Mouse (Mus musculus) kidney, adult 8-10 months (tissue): Measurements from ENCODE around the gene Wbp2.

Experiments used
- DNase-seq, 2 experiments: peaks; one replicate each; pipeline ENCODE4 v3.0.0; 2022

The Wbp2 gene

DNA sequence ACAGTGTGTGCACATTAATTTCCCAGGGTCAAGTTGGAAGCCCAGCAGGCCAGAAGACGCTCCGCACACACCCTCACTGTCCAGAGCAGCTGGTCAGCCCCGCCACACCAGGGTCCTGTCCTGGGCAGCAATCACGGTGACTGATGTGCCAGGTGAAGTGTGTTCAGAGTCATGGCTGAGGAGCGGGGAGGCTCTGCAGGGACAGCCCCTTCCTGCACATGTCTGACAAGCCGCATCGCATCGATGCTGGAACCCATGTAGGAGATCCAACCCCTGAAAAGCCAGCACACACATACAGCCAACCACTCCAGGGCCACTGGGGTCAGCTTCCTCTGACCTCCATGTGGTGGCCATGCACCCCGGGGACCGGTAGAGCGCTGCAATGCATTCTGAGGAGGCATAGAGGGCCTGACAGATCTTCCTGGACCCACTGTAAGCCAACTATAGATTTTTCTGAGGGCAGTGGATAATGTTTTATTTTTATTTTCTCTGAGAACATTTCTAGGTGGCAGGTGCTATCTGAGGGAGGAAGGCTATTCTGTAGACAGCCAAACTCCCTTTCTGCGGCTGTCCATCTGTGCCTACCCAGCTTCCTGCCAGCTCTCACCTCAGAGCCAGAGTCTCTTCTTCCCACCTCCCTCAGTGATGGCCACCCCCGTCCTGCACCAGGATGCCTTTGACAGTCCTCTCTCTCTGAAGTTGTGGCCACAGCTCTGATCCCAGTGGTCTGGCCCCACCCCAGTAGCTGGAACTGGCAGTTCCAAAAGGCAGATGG lies 25.0 kb downstream of the Wbp2 start:
- DNase-seq, result no peak

DNA sequence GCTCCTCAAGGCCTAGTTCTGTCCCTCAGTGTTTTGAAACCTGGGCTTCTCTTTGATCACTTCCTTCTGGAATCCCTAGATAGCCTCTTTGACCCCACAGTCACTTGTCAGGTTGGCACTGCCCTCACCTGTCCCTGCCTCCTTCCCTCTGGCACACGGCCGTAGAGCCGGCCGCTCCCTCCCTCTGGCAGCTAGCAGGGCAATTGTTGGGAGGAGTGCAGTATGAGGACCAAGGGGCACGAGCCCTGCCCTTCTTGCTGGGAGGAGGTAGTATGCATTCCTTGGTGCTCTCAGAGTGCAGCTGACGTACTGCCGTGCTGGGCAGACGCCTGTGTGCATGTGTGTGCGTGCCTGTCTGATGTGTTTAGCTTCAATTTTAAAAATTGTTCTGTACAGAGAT lies 26.2 kb downstream of the Wbp2 start:
- no peak for DNase-seq

DNA sequence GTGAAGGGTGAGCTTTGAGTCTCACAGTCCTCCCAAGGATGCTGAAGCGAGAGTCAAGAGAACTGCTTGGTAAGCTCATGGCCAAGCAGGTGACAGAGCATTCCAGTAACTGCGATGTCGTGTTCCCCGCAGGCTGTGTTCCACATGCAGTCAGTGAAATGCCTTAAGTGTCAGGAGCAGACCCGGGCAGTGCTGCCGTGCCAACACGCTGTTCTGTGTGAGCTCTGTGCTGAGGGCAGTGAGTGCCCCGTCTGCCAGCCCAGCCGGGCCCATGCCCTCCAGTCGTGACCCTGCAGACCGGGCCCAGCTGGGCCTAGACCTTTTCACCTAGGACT lies 27.1 kb downstream of the Wbp2 start:
- no peak for DNase-seq

DNA sequence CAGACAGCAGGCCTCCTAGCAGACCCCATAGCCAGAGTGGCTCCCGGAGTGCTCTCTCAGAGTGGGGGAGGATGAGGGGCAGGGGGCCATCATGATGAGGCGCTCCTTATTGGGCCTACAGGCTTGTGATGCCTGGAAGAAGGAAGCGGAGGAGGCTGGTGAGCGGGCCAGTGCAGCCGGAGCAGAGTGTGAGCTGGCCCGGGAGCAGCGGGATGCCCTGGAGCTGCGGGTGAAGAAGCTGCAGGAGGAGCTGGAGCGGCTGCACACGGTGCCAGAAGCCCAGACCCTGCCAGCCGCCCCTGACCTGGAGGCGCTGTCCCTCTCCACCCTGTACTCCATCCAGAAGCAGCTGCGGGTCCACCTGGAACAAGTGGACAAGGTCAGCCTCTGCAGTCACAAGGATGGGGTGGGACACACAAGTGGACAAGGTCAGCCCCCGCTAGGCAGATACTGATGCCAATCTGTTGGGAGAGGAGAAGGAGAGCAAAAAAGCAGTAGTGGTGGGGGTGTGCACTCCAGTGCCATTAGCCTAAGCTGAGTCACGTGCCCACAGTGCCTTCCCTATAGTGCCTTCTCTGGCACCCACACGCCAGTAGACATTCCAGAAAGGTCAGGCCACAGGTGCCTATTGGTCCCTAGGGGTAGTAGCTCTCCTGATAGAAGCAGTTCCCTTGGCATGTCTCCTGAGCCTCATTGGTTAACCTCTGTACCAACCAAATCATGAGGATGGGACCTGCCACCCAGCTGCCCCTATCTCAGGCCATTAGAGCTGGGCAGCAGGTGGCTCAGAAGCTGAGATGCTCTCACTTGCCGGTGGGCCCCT lies 27.7 kb downstream of the Wbp2 start:
- DNase-seq, result no peak

DNA sequence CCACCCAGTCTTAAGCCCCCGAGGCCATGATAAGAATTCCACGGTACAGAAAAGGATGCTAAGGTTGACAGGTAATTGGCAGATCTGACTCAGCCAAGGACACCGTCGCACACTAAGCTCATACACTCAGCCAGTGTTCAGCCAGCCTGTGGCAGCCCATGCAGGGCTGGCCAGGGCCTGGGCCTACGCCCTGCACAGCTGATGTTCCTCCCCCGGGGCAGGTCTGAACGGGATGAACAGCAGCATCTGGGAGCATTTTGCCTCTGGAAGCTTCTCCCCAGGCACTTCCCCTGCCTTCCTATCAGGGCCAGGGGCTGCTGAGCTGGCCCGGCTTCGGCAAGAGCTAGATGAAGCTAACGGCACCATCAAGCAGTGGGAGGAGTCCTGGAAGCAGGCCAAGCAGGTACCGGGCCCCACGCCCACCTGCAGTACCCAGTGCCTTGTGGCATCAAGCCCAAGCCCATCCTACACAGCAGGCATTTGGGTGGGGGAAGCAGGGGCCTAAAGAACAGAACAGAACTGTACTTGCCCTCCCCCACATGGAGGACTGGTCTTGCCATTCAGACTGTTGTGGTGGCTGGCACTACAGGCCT lies 28.7 kb downstream of the Wbp2 start:
- no peak for DNase-seq

DNA sequence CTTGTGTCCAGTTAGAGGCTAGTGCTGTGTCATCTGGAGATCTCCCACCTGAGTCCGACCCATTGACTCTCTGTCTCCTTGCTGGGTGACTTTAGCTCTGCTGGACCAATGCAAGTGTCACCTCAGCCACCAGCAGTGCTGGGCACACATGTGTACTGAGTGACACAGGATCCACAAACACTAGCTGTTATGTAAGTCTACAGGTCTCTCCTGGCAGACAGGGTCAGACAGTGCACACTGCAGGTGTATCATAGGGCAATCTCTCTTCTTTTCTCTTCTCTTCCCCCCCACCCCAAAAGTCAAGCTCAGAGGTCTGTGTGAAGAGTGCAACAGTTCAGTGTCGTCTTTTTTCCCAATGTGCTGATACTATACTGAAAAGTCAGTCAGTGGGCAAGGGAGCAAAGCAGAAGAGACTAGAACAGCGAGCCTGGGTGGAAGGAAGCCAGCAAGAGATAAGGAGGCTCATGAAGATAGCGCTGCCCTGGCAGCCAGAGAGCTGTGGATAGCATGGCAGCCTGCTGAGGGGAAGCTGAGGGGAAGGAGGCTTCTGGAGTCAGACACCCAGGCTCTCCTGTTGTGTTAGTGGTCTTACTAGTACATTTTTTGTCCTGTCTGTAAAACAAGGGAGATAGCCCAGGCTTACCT lies 29.4 kb downstream of the Wbp2 start:
- no peak for DNase-seq

DNA sequence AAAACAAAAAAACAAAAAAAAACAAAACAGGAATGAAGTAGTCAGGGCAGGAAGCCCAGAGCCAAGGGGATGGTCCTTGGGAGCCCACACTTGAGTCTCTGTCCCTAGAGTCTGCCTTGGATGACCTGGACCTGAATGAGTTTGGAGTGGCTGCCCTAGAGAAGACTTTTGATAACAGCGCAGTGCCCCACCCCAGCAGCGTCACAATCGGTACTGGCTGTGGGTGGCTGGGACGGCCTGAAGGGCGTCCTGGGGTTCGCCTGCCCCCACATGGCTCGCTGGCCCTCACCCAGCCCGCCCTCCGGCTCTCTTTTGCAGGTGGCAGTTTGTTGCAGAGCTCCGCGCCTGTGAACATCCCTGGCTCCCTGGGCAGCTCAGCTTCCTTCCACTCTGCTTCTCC lies 30.9 kb downstream of the Wbp2 start:
- DNase-seq, result no peak

DNA sequence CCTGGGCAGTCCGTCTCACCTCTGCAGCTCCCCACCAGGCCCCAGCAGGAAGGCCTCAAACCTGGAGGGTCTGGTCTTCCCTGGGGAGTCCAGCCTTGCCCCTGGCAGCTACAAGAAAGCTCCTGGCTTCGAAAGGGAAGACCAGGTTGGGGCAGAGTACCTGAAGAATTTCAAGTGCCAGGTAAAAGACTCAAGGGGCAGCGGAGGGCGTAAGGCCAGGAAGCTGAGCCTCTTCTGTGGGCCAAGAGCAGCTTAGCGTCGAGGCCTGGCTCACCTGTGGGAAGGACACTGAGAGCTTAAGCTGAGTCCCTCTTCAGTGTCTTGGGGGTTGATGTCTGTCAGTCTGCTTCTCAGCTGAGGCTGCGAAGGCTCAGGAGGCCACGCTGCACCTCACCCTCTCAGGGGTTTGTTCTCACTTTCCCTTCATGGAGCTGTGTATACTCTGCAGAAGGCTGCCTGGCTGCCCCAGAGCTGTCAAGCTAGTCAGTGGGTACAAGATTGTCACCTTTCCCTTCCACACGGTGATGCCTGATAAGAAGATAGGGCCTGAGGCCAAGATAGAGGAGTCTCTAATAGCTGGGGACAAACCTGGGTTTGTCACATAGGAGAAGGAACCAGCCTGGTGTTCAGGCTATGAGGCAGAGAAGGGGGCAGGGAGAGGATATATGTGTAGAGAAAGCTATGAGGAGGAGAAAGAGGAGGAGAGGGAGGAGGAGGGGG lies 33.1 kb downstream of the Wbp2 start:
- no peak for DNase-seq

DNA sequence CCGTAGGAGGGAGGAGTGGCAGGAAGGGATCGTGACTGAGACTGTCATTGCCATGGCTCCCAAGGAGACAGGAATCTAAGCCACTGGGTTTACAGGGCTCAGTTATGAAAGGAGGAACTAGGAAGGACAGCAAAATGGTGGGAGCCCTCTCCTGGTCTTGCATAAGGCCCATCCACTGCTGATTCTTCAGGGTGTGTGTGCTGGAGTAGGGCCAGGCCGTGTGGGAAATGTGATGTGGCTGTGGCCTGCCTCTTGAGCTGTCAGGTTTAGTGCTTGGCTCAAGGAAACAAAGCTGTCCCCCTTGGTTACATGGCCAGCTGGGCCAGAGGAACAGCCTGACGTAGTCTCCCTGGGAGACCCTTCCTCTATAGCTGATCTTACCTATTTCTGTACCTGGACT lies 36.6 kb downstream of the Wbp2 start:
- no peak for DNase-seq

DNA sequence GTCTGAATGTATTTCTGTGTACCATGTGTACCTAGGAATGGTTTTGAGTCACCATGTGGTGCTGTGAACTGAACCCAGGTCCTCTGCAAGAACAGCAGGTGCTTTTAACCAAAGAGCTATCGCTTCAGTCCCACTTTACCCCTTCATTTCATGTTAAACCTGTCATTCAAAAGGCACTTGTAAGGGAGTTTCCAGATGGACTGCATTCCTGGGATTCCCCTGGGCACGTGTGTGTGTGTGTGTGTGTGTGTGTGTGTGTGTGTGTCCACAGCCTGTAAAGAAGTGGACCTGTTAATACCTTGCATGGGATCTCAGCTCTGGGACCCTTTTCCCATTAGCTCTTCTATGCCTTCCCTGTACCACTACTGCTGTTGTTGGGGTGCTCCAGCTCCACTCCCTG lies 37.2 kb downstream of the Wbp2 start:
- no peak for DNase-seq

DNA sequence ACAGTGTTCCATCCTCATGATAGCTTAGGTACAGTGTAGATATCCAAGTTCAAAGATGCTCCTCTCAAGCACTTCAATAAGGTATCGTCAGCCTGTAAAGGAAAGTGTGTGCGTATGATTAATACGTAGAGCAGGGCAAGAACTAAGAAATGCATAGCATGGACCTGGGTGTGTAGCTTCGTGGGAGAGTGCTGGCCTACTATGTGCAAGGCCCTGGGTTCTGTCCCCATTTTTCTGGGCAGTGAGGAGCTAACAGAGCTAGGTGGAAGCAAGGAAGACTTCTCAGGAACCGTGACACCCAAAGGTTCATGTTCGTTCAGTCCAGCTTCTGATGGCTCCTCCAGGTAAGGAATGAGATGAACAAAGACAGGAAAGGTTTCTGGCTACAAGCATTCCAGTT lies 41.6 kb downstream of the Wbp2 start:
- no peak for DNase-seq

DNA sequence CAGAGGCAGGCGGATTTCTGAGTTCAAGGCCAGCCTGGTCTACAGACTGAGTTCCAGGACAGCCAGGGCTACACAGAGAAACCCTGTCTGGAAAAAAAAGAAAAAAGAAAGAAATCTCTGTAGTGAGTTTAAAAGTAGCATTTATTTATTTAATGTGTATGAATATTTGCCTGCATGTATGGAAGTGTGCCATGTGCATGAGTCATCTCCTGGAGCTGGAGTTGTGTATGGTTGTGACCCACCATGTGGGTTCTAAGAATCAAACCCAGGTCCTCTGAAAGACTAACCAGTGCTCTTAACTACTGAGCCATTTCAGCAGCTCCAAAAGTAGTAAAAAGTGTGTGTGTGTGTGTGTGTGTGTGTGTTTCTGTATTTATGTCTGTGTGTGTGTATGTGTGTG lies 43.5 kb downstream of the Wbp2 start:
- DNase-seq, result no peak

DNA sequence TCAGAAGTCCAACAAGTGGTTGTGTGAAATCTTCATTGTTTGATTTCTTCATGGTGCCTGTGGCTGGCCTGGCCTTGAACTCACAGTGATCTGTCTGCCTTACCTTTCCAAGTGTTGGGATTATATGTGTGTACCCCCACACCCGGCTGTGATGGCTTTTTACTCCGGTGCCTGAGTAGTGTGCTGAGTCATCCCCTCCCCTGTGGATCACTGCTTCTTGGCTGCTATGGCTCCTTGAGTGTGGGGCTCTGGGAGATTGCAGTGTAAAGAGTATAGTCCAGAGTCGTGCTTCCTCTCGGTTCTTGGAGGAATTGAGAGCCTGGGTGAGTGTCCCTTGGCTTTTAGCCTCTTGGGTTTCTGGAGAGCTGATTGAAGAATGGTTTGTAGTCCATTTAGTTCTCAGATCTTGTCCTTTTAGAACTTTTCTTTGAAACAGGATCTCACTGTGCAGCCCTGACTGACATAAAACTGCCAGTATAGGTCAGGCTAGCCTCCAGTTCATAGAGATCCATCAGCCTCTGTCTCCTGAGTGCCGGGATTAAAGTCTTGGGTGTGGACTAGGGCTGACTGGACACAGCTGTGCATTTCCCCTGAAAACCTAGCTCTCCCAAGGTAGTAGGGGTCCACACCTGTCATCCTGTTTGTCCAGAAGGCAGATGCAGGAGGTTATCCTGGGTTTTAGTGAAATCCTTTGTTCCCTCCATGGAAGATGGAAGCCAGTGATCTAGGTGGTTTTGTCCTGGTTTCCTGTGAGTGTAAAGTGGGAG lies 44.2 kb downstream of the Wbp2 start:
- DNase-seq, result no peak

DNA sequence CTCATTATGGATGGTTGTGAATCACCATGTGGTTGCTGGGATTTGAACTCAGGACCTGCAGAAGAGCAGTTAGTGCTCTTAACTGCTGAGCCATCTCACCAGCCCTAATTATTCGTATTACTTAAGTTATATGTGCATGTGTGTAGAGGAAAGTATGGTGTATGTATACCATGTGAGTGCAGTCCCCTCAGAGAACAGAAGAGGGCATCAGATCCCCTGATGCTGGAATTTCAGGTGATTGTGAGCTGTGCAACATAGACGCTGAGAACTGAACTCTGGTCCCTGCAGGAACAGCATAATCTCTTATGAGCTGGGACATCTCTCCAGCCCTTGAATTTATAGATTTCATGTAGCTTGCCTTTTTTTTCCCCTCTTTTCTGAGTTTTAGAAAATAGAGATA lies 45.0 kb downstream of the Wbp2 start:
- no peak for DNase-seq

DNA sequence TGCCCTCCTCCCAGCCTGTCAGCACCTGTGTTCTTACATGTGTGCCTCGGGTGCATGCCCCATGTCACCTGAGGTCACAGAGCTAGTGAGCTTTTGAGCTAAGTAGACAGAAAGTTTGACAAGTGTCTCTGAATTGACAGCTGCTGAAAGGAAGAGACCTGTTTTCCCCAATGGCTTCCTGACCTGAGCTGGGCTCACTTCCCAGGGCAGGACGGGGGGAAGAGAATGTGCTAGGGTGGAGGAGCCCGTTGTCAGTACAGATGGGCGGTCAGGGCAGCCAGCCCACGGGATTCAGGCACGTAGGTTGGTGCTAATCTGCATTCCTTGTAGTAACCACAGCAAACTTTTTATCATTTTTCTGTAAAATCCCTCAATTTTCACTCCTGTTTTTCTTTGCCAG lies 46.2 kb downstream of the Wbp2 start:
- no peak for DNase-seq

DNA sequence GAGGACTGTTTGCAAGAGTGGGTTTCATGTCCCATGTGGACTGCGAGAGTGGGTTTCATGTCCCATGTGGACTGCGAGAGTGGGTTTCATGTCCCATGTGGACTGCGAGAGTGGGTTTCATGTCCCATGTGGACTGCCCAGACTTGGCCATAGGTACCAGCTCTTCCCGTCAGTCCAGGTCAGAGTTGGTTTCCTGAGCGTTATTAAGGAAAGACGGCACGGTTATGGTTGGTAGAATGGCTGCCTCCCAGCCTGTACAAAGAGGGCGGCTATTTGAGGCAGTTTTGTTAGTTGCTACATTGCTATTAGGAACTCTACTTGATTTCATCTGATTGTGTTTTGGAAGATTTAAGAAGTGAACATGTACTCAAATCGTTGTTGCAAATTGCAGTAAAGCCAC lies 49.0 kb downstream of the Wbp2 start:
- no peak for DNase-seq

DNA sequence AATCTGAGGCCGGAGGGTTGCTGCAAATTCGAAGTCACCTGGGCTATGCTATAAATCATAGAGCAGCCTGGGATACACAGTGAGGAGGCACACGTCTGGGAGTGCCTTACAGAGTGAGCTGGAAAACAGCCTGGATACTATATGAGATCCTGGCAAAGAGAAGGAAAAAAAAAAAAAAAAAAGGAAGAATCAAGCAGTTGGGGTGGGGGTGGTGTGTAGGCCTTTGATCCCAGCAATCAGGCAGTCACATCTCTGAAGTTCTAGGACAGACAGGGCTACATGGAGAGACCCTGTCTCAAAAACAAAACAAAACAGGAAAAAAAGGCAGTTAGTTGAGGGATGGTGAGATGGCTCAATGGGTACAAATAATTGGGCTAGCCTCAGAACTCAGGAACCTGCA lies 50.1 kb downstream of the Wbp2 start:
- no peak for DNase-seq

DNA sequence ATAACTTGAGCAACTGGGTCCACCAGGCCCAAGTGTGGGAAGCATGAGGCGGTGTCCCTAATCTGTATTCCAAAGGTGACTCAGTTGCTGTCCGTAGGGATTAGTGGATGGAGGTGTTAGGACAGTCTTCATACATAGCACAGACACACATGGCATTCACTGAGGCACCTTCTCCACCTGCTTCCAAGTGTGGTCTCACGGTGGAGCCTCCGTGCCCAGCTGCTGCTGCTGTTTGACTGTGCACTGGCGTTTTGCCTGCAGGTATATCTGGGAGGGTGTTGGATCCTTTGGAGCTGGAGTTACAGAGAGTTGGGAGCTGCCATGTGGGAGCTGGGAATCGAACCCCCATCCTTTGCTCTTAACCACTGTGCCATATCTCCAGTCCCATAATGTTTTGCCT lies 52.2 kb downstream of the Wbp2 start:
- DNase-seq, result no peak

DNA sequence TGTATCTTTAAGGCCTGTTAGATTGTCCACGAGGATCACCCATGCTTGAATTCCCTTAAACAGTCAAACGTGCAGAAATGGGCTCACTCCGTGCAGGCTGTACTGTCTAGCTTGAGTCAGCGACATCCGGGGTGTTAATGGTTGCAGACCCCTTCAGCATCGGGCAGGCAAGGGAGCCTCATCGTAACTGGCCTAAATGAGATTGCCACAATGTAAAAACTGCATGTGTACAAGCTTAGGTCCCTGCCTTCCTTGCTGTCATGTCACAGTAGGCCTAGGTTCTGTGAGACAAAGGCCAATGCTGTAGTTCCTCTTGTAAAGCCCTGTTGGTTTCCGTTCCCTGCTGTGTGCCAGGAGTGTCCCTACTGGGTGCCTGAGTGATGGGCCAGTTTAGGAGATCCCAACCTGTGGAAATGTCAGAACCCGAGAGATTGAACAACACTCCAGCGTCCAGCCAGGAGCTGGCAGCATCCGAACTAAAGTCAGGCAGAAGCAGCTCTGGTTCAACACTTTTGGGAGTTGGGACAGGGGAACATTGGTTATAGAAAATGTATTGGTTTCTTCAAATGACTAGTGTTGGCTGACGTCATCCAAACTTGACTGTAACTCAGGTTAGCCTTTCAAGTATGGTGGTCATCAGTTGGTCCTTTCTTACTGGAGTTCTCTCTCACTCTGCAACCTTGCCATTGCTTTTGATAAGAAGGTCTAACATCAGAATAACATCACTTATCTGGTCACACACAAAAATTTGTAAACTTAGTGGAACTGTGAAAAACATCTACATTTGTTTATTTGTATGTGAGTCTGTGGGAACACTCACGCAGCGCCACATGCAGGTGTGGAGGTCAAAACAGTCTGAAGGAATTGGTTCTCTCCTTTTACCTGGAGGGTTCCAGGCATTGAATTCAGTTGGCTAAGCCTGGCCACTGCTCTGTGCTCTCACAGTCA lies 55.6 kb downstream of the Wbp2 start:
- DNase-seq, result peak in 1 of 2 experiments; percentile 47

DNA sequence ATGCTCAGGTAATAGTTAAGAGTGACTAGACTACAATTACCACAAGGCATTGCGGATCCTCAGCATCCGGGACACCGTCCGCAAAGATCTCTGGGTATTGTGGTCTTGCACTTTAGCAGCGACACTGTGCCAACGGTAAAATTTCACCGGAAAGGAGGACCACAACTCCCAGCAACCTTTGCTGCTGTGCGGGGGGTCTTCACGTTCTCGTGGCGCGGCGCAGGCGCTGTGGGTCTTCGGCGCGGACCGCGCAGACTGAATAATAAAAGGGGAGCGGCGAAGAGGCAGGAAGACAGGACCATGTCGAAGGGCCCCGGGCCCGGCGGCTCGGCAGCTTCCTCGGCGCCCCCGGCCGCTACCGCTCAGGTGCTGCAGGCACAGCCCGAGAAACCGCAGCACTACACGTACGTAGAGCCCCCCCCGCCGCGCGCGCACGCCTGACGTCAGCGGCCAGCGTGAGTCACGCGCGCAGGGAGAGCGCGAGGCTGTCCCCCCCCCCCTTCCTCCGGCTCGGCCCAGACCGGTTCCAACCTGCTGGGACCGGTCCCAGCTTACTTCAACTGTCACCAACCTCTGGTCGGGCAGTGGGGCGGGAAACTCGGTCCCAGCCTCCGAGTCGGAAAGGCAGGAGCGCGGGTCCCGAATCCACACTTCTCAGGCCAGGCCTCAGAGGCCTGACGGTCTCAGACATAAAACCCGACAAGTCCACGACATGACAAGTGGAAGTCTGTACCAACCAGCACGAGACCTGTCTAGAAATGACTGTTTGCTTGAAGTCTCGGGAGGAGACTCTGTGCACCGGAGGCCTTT lies 56.5 kb downstream of the Wbp2 start, which contains the start of gene Unk:
Gene Unk (plus strand): TSS at position 235 of the 810 bp plus-strand sequence.
- DNase-seq, result peak; percentile 98
